24 mouse cellular contexts compared by ENCODE assay signal in the genomic region with DNA sequence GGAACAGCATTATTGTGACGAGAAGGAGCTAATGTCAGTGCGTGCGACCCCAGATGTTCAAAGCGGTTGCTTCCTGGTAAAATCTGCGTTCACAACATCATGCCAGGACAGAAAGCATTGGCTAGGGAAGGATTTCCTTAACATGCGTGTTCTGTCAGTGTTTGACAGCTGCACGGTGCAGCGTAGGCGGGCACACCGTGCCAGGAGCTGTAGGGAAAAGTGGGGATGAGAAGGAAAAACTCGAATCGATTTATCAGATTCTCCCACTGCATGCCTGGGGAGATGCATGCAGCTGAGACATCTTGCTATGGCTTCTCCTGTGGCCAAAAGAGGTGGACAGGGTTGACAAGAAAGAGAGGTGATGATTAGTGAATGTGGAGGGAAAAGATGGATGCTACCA.
A peak's percentile ranks its signal among the peaks of the same experiment; 100 is the strongest.
DNase-seq lines count a peak whose midpoint lies in the region; ATAC-seq and TF ChIP-seq lines count a peak whose summit lies in the region.
"Had no signal": no experiment of that assay in that cellular context is flagged by ENCODE, and none has a peak within 500 bp of the region (broad histone marks: within the 10 kb centered on the region; RNA-seq: fewer than 3 reads in every experiment).

No protein-coding gene starts in this region.

- TF ChIP-seq EP300 in heart, adult 2 months (IDR thresholded peaks at IDR 0.05; ENCODE audit: insufficient read depth, low read depth, low read length), result no peak

- TF ChIP-seq POLR2A in heart, adult 2 months (IDR thresholded peaks at IDR 0.05; ENCODE audit: insufficient read depth, low read depth, low read length), result no peak

- H3K79me2 ChIP-seq in heart, adult 2 months (replicated peaks; ENCODE audit: control insufficient read depth, insufficient read depth, low read length), result no peaks in the 10 kb centered on the region

- H3K27me3 ChIP-seq in hindbrain, embryonic 12.5 days, result no peaks in the 10 kb centered on the region
- no peaks in the 10 kb centered on the region for H3K27me3 ChIP-seq in hindbrain, embryonic 10.5 days (ENCODE audit: insufficient read depth, poor library complexity, severe bottlenecking)
- no peaks in the 10 kb centered on the region for H3K27me3 ChIP-seq in neural tube, embryonic 15.5 days (replicated peaks)
- no peaks in the 10 kb centered on the region for H3K27me3 ChIP-seq in heart, adult 2 months (ENCODE audit: control insufficient read depth, insufficient read depth, low read length)
- H3K27me3 ChIP-seq: CH12.LX; embryonic facial prominence, embryonic 15.5 days; heart, embryonic 15.5 days had no signal

- H3K4me3 ChIP-seq in hindbrain, embryonic 12.5 days, result no peak overlapping the region
- H3K4me3 ChIP-seq in hindbrain, embryonic 10.5 days, result no peak overlapping the region
- H3K4me3 ChIP-seq in neural tube, embryonic 15.5 days (replicated peaks), result no peak overlapping the region
- no peak overlapping the region for H3K4me3 ChIP-seq in heart, adult 2 months
- H3K4me3 ChIP-seq: embryonic facial prominence, embryonic 15.5 days; forebrain, embryonic 10.5 days; heart, embryonic 15.5 days; left cerebral cortex, adult 2 months had no signal

- H3K27ac ChIP-seq in hindbrain, embryonic 12.5 days, result peak overlapping the region; percentile 55
- H3K27ac ChIP-seq in hindbrain, embryonic 10.5 days, result no peak overlapping the region
- no peak overlapping the region for H3K27ac ChIP-seq in neural tube, embryonic 15.5 days (replicated peaks)
- no peak overlapping the region for H3K27ac ChIP-seq in heart, adult 2 months
- H3K27ac ChIP-seq: embryonic facial prominence, embryonic 15.5 days; forebrain, embryonic 10.5 days; heart, embryonic 15.5 days; left cerebral cortex, adult 2 months had no signal

- 84% methylated on average over 12 of the region's 12 CpGs for WGBS in hindbrain, embryonic 12.5 days
- WGBS in hindbrain, embryonic 10.5 days, result 91% methylated on average over 12 of the region's 12 CpGs
- 72% methylated on average over 12 of the region's 12 CpGs for WGBS in neural tube, embryonic 15.5 days
- 84% methylated on average over 12 of the region's 12 CpGs for WGBS in heart, adult 2 months

- no peaks in the 10 kb centered on the region for H3K4me1 ChIP-seq in hindbrain, embryonic 12.5 days
- H3K4me1 ChIP-seq in hindbrain, embryonic 10.5 days (replicated peaks), result no peaks in the 10 kb centered on the region
- no peaks in the 10 kb centered on the region for H3K4me1 ChIP-seq in neural tube, embryonic 15.5 days
- no peaks in the 10 kb centered on the region for H3K4me1 ChIP-seq in heart, adult 2 months (ENCODE audit: control insufficient read depth, insufficient read depth, low read length)
- H3K4me1 ChIP-seq: embryonic facial prominence, embryonic 15.5 days; forebrain, embryonic 10.5 days; heart, embryonic 15.5 days had no signal

- no peak for ATAC-seq in hindbrain, embryonic 12.5 days (ENCODE audit: low FRiP score)
- no peak for ATAC-seq in neural tube, embryonic 15.5 days (ENCODE audit: low FRiP score)
- ATAC-seq in inflammation-experienced regulatory T-cells, adult 6 months, result no peak

- H3K4me2 ChIP-seq in hindbrain, embryonic 12.5 days (replicated peaks), result no peak overlapping the region
- H3K4me2 ChIP-seq in neural tube, embryonic 15.5 days, result peak overlapping the region; percentile 13; the same call in 1 of the 2 replicates
- H3K4me2 ChIP-seq: embryonic facial prominence, embryonic 15.5 days; heart, embryonic 15.5 days; liver, embryonic 11.5 days had no signal

- H3K9me3 ChIP-seq in hindbrain, embryonic 12.5 days (replicated peaks), result no peaks in the 10 kb centered on the region
- H3K9me3 ChIP-seq in hindbrain, embryonic 10.5 days, result no peaks in the 10 kb centered on the region
- no peaks in the 10 kb centered on the region for H3K9me3 ChIP-seq in neural tube, embryonic 15.5 days (replicated peaks)
- H3K9me3 ChIP-seq: embryonic facial prominence, embryonic 15.5 days; forebrain, embryonic 10.5 days; heart, embryonic 15.5 days had no signal

- H3K36me3 ChIP-seq in hindbrain, embryonic 12.5 days, result no peaks in the 10 kb centered on the region
- H3K36me3 ChIP-seq in hindbrain, embryonic 10.5 days, result no peaks in the 10 kb centered on the region
- H3K36me3 ChIP-seq in neural tube, embryonic 15.5 days, result no peaks in the 10 kb centered on the region
- no peaks in the 10 kb centered on the region for H3K36me3 ChIP-seq in heart, adult 2 months (ENCODE audit: control insufficient read depth, insufficient read depth, low read length)
- H3K36me3 ChIP-seq: embryonic facial prominence, embryonic 15.5 days; forebrain, embryonic 10.5 days; heart, embryonic 15.5 days had no signal

- no peak overlapping the region for H3K9ac ChIP-seq in hindbrain, embryonic 12.5 days
- H3K9ac ChIP-seq in neural tube, embryonic 15.5 days (replicated peaks), result no peak overlapping the region
- H3K9ac ChIP-seq in heart, adult 2 months (ENCODE audit: low read depth, low read length), result no peak overlapping the region
- H3K9ac ChIP-seq: embryonic facial prominence, embryonic 15.5 days; heart, embryonic 15.5 days had no signal

- intact Hi-C loops in heart, adult 2 months (cut with DNase I), result no loop called here

- no peak for TF ChIP-seq CTCF in heart, adult 2 months (IDR thresholded peaks at IDR 0.05)

- no peak for DNase-seq in hindbrain, embryonic 10.5 days (ENCODE audit: low spot score)
- DNase-seq in neural tube, embryonic 10.5 days (ENCODE audit: extremely low spot score, low spot score), result no peak
- peak; percentile 18 to 74 for DNase-seq in layer of hippocampus, adult 18-20 months (ENCODE audit: low spot score in 2 of 2)
- DNase-seq in layer of hippocampus, postnatal 36 days, result peak; percentile 49 to 53
- DNase-seq in heart, adult 2 months, result no peak
- DNase-seq: adrenal gland, postnatal 14 days; cerebellum, adult 2 months; cerebellum, postnatal 36 days; gastrocnemius, postnatal 14 days; heart, adult 18-20 months; heart, postnatal 4 days; kidney, adult 2 months; kidney, postnatal 14 days; lung, adult 18-20 months; thymus, postnatal 25 days had no signal

Comparison
In these comparisons a context has a peak if more than half of its experiments do, and no peak if none do; other contexts are left out.
1. DNase-seq: peak in layer of hippocampus, adult 18-20 months (2 of 2) and layer of hippocampus, postnatal 36 days (2 of 2); none in hindbrain, embryonic 10.5 days (single experiment), neural tube, embryonic 10.5 days (single experiment) and heart, adult 2 months (0 of 2).